Mouse (Mus musculus): ENCODE measurements around the gene Alg6.

- TF ChIP-seq POLR2A (IDR thresholded peaks at IDR 0.05; ENCODE audit: control insufficient read depth, extremely low read depth, insufficient read depth, low read length, poor library complexity), result no peak
- no peak for TF ChIP-seq CTCF (IDR thresholded peaks at IDR 0.05; ENCODE audit: borderline replicate concordance, control insufficient read depth, extremely low read depth, insufficient read depth, low read length, poor library complexity)
Observed at GRCm38 (mm10) chr4:99766303-99766702, 50.8 kb downstream of the Alg6 start.
